Mouse (Mus musculus) spleen, postnatal 4 days (tissue): ENCODE results near the gene Eno4.
"Not testable (repeated sequence)": the region's sequence is repeated elsewhere in the genome, so short reads cannot be mapped to it uniquely, and the experiment has no call there.

ENCODE experiments used
- DNase-seq, 2 experiments: peaks; one replicate each; pipeline ENCODE4 v3.0.0; 2022; ENCODE audit warnings: low spot score in 2 of 2

Gene Eno4

DNA sequence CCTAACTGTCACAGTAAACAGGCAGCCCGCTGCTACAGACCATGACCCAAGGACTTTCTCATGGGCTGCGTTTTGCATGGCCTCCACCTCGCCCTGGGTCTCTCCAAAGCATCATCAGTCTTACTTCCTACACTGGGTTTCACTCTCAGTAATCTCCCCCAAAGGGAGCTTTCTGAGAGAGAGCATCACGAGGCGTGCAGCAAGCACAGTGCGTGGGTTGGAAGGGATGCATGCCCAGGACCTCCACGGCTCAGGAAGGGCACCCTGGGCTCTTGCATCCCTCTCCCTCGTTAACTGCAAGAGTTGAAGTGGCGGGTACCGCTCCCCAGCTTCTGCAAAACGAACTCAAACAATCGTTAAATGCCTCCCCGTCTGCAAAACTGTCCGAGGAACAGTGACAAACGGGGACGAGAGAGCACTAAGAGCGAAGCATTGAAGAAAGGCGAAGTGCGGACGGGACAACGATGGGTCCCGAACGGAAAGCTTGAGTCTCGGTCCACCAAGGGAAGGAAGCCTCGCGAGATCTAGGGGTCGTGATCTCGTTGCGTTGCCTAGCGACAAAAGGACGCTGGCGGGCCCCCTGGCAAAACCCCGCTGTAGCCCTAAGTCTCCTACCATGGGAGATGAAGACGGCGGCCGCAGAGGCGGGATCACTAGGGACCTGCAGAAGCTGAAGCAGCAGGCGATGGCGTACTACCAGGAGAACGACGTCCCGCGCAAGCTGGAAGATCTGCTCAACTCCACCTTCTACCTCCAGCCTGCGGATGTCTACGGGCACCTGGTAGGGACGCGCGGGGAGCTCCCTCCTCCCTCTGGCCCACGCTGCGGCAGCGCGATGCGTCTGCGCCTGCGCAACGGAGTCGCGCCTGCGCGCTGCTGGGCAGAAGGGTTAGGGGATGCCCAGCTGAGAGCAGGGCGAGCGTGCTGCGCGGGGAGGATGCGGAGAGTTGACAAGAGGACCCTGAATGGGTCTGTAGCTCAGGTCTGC, at the start of gene Eno4, which contains the start of gene Hspa12a:
TSS of gene Eno4 (plus strand) at position 585 of the 988 bp plus-strand sequence.
TSS of gene Hspa12a (minus strand) at position 814 of the 988 bp plus-strand sequence.
- DNase-seq = peak; percentile 80 to 89

GRCm38 (mm10) chr19:58896216-58896615, 47.0 kb upstream of the Eno4 start:
- no peak for DNase-seq

DNA sequence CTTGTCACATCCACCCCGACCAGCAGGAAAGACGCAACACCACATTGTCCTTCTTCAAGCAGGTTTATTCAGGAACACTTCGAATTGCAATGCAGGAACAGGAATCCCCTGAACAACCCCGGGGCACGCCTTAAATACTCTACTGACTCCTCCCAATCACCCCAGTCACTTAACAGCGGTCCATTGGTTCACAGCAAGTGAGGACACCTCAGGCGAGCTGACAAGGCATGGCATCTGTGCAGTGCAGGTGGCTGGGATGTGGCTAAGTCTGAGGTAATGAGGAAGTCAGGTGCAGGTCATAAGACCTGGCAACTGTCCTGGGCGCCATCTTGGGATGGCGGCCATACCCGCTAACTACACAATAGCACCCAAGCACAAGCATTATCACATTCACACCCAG, 42.8 kb upstream of the Eno4 start:
- DNase-seq = not testable (repeated sequence)

DNA sequence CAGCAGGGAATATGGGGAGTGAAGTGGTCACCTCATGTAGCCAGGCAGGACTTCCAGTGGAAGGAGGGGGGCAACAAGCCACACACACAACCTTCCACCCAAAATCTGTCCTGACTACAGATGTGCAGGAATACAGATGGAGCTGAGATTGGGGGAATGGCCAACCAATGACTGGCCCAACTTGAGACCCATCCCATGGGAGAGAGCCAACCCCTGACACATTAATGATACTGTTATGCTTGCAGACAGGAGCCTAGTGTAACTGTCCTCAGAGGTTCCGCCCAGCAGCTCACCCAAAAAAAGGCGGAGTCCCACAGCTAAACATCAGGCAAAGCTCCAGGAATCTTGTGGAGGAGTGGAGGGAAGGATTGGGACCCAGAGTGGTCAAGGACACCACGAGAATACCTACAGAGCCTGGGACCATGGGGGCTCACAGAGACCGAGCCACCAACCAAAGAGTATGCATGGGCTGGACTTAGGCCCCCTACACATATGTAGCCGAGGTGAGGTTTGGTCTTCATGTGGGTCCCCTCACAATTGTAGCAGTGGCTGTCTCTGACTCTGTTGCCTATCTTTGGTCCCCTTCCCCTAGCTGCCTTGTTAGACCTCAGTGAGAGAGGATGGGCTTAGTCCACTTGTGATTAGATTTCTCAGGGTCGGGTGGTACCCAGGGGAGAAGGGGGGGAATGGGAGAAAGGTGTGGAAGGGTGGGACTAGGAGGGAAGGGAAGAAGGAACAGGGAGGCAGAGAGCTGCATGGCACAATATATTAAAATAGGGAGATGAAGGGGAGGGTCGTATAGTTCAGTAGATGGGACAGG, 39.9 kb upstream of the Eno4 start:
- DNase-seq = no peak

GRCm38 (mm10) chr19:58903899-58904327, 39.3 kb upstream of the Eno4 start:
- DNase-seq = peak; percentile 57 to 90

DNA sequence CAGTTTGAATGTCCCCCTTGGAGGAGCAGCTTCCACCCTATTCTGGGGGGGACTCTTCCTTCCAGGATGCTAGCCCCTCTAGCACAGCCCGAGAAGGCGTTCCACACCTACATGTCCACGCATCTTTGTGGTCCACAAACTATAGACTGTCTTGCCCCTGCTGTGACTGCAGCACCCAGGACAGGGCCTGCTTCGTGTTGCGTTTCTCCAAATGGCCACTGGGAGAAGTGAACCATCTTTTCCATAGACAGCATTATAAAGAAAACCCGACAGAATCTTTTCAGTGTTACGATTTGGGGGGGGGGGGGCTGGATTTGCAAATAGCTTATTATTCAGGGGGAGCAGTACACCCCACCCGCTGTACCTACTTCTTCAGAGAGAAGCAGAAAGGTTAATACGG, 36.5 kb upstream of the Eno4 start:
- no peak for DNase-seq

DNA sequence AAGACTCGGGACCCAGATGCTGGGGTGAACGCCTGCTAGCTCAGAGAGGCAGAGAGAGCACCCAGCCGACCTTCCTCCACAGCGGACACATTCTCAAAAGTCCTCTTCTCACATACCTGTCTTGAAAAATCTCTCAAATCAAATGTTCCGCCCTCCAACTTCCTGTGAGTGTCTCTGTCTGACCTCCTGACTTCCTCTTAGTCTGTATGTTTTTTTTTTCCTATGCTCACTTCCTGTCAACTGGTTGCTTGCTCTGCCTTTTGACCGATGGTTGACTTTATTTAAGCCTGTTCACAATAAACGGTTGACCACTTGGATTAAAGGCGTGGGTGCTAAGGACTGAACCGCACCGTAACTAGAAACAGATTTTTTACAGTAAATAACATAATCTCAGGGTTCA, 35.2 kb upstream of the Eno4 start:
- no peak for DNase-seq

- no peak for DNase-seq
Observed at GRCm38 (mm10) chr19:58910941-58911368, 32.3 kb upstream of the Eno4 start.

DNA sequence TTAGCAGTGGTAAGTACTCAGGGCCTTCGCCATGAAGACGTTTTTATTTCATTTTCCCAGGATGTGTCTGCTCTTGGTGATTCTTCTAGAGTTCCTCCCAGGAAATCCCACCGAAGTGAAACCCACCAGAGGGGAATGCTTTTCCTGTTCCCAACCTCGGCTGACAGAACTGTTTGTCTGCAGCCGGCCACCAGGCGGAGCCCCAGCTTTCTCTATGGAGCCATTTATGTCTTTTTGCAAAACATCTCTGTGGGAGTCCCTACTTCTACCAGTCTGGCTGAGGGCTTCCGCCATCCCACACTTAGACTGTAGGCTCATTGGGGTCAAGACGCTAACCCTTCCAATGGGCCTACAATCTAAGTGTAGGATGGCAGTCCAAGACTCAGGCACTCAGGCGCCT, 31.8 kb upstream of the Eno4 start:
- DNase-seq = peak; percentile 50 to 76

DNA sequence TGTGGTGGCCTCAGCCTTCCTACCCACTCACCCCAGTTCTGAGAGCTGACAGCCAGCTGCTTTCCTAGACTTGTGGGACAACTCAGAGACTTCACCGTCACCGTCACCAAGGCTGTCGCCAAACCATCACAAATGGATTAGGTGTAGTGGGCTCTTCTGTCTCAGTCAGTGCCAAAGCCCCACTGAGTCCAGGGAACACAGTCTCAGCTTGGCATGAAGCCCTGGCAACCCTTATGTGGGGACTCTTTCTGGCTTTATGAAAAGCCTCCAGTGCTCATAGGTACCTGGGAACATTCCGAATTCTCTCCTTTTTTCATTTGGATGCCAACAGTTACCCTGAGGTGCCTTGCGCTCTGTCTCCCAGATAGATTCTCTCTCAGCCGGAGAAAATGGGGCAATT, 29.9 kb upstream of the Eno4 start:
- no peak for DNase-seq

- DNase-seq = no peak
Observed at GRCm38 (mm10) chr19:58918597-58918996, 24.6 kb upstream of the Eno4 start.

DNA sequence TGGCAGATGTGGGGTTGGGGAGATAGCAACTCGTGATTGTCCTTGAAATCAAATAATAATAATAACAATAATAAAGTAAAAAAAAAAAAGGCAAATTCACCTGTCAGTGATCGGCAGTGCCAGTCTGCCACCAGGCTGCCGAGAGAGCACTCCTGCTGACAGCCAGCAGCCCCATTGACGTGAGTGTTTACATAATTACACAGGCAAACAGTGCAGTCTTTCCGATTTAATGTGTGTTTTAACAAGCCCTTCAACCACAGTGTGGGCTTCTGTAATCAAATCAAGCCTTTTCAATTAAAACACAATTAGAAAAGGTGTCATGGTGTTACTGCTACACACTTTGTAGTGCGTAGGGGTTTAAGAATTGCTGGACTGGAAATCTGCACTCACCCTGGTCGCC, 24.1 kb upstream of the Eno4 start:
- no peak for DNase-seq

- no peak for DNase-seq
Observed at GRCm38 (mm10) chr19:58931081-58931800, 12.0 kb upstream of the Eno4 start.

GRCm38 (mm10) chr19:58933062-58933461, 10.2 kb upstream of the Eno4 start:
- no peak for DNase-seq

- DNase-seq = no peak
Observed at GRCm38 (mm10) chr19:58945959-58946358, 2.7 kb downstream of the Eno4 start.

DNA sequence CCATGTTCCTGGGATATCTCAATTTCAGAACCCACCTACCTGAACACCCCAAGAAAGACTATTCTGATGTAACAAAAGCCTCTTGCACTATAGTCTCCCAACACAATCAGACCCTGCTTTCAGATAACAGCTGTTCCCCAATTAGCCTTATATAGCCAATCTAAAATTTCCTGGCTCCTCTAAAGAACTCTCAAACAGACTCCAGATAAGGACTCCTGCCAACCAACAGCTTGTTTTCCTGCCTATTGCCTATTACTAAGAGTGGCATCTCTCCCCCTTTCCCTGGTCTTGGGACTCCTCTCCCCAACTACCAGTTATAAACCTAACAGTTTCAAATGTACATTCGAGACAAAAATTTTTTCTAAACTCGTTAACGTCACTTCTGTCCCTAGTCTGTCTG, 8.3 kb downstream of the Eno4 start:
- DNase-seq = no peak

GRCm38 (mm10) chr19:58952236-58952635, 9.0 kb downstream of the Eno4 start:
- no peak for DNase-seq

- no peak for DNase-seq
Observed at GRCm38 (mm10) chr19:58954779-58955178, 11.6 kb downstream of the Eno4 start.

GRCm38 (mm10) chr19:58963011-58963410, 19.8 kb downstream of the Eno4 start:
- no peak for DNase-seq

DNA sequence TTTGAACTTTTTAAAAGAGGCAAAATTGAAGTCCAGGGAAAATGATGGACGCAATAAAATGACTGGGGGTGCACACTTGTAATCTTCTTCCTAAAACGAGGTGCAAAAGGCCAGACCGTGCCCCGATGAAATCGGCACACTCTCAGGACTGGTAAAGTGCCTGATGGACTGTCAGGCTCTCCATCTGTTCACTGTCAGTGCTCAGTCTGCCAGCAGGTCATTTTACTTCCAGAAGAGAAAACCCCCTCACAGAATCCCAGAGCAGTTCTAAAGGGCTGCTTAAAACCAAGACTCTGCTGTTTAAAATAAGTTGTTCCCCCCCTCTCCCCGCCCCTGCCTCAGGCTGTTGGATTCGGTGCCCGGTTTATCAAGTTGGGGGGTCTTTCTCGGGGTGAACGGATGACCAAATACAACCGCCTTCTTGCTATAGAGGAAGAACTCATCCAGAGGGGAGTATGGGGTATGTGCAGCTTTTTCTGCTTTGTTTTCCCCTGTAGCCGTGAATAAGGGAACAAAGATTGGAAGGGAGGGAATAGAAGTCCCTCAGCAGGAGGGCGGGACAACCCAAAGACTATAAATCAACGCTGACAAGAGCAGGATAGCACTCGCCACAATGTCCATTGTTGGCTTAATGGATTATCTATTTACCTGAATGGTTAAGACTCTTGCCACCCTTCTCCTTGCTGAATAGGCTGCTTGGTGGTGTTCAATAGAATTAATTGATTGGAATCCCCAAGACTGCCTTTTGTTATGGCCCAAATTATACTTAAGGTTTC, 25.7 kb downstream of the Eno4 start:
- DNase-seq = no peak

DNA sequence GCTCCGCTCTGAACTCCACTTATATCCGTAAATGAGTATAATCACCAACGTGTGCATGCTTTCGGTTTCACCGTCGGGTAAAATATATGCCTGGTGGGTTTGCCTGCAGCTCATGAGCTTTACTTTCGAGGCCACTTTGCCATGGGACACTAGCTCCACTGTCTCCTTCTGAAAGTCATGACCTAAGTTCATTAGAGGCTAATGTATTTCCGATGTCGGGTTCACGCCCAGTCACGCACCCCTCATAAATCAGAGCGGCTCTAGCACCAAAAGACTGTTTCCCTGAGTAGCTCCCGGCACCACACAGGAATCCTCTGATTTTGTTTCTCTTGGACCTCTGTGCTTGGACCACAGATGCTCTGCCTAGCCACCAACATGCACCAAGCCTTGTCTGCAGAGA, 27.6 kb downstream of the Eno4 start:
- no peak for DNase-seq
